Mouse (Mus musculus) layer of hippocampus, adult 2 months (tissue): ENCODE data around the gene Asmt. TPM values are rescaled to one million over a fixed set of nuclear protein-coding genes. Genes with fewer than 3 reads are reported as not detected.

ENCODE experiments used
- DNase-seq, 2 experiments: peaks; one replicate each; pipeline ENCODE4 v3.0.0; 2022; ENCODE audit warnings: low spot score in 2 of 2
- H3K27ac ChIP-seq: fragments of 200-600 bp; 2 replicates; pipeline ENCODE4 v1.8.1; 2022
- H3K4me3 ChIP-seq: fragments of 200-600 bp; 2 replicates; pipeline ENCODE4 v1.8.1; 2022; ENCODE audit warnings: mild to moderate bottlenecking
- CTCF ChIP-seq: fragments of 200-600 bp; conservative IDR thresholded peaks from 2 replicates; pipeline ENCODE4 v1.8.1; 2022; ENCODE audit warnings: antibody characterized with exemption, mild to moderate bottlenecking, moderate library complexity
- long read RNA-seq, 2 experiments: library from polyadenylated mRNA; stranded (forward); transcript quantifications; one replicate each; pipeline ENCODE4 v2.0.0; 2021; ENCODE audit warnings: borderline mapping rate in 2 of 2
- total RNA-seq, 2 experiments: library from RNA; stranded (reverse); gene quantifications; 2 replicates each; pipeline ENCODE4 v1.2.3; 2021

Asmt gene
- total RNA-seq, result under 1 TPM in 1 of 2 experiments, not detected in 1; 0.31 TPM
- long read RNA-seq, experiment 1, result 0 reads
- long read RNA-seq, experiment 2, result 0 reads

GRCm38 (mm10) chrX:170672594-170673092, at the start of gene Asmt:
Gene Asmt (plus strand): TSS chrX:170672644.
- DNase-seq, result no peak
- no peak within 1 kb of the TSS for H3K27ac ChIP-seq
- no peak within 1 kb of the TSS for H3K4me3 ChIP-seq
- no peak for TF ChIP-seq CTCF

GRCm38 (mm10) chrX:170673233-170673951, 948 bp downstream of the Asmt start:
- Histone ChIP-seq H3K4me3 (no peak overlapping the region), H3K27ac (no peak overlapping the region)
- DNase-seq, result no peak
- no peak for TF ChIP-seq CTCF

- DNase-seq, result peak in 1 of 2 experiments; percentile 26
- TF ChIP-seq CTCF, result no peak
- Histone ChIP-seq H3K27ac (no peak overlapping the region), H3K4me3 (no peak overlapping the region)
Observed at GRCm38 (mm10) chrX:170674229-170674771, 1.9 kb downstream of the Asmt start.

GRCm38 (mm10) chrX:170674885-170675876, 2.7 kb downstream of the Asmt start:
- Histone ChIP-seq H3K4me3 (no peak overlapping the region), H3K27ac (no peak overlapping the region)
- peak in 1 of 2 experiments; percentile 44 for DNase-seq
- TF ChIP-seq CTCF, result no peak

GRCm38 (mm10) chrX:170675923-170676605, 3.6 kb downstream of the Asmt start:
- Histone ChIP-seq H3K27ac (no peak overlapping the region), H3K4me3 (no peak overlapping the region)
- TF ChIP-seq CTCF, result no peak
- no peak for DNase-seq

- TF ChIP-seq CTCF, result no peak
- no peak overlapping the region for H3K27ac ChIP-seq
- H3K4me3 ChIP-seq, result no peak overlapping the region
- DNase-seq, result no peak
Observed at GRCm38 (mm10) chrX:170676606-170677239, 4.3 kb downstream of the Asmt start.

- TF ChIP-seq CTCF, result no peak
- DNase-seq, result no peak
- H3K4me3 ChIP-seq, result no peak overlapping the region
- H3K27ac ChIP-seq, result no peak overlapping the region
Observed at GRCm38 (mm10) chrX:170677266-170677665, 4.8 kb downstream of the Asmt start.

GRCm38 (mm10) chrX:170677680-170678079, 5.2 kb downstream of the Asmt start:
- no peak overlapping the region for H3K4me3 ChIP-seq
- H3K27ac ChIP-seq, result no peak overlapping the region
- no peak for TF ChIP-seq CTCF
- no peak for DNase-seq
